12 mouse cellular contexts compared by ENCODE assay signal in the genomic region with DNA sequence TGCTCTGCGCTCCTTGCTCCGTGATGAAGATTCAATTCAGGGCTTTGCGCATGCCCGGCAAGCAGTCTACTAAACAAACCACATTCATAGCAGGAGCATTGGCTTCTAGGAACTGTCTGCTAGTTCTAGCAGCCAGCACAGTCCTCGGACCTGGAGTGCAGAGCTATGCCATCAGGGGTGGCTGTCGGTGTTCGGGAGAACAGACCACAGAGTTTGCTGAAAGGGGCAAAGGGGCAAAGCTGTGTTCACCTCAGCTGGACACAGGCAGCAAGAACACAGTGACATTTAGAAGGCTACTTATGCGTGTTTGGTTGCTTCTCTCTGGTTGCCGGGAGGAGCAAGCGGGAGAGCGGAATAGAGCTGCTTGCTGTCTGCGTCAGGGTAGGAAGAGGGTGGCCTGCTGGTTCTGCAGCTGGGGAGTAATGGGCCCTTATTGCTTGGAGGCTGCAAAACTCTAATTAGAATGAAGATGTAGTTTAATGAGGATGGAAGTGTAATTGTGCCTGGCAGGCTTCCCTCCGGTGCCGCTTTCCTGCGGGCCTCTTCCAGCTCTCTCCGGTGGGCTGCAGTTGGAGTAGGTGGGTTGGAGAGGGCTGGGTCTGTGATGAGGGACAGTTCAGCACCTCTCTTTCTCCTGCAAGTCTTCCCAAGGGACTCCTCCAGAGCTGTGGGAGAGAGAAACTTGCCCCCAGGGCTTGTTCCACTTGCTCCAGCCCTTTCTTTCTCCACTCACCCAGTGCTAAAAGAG. TPM values are rescaled to one million over a fixed set of nuclear protein-coding genes. Genes with fewer than 3 reads are reported as not detected.
A peak's percentile ranks its signal among the peaks of the same experiment; 100 is the strongest.
DNase-seq lines count a peak whose midpoint lies in the region; TF ChIP-seq lines count a peak whose summit lies in the region.
"Had no signal": no experiment of that assay in that cellular context is flagged by ENCODE, and none has a peak within 500 bp of the region (broad histone marks: within the 10 kb centered on the region; RNA-seq: fewer than 3 reads in every experiment).

No protein-coding gene starts in this region.

- H3K27me3 ChIP-seq in kidney, adult 2 months (replicated peaks; ENCODE audit: control insufficient read depth, insufficient read depth, low read length), result no peaks in the 10 kb centered on the region
- H3K27me3 ChIP-seq: liver, embryonic 15.5 days had no signal

- H3K36me3 ChIP-seq in kidney, adult 2 months (ENCODE audit: control insufficient read depth, insufficient read depth, low read length), result no peaks in the 10 kb centered on the region
- H3K36me3 ChIP-seq: heart, embryonic 13.5 days; liver, embryonic 15.5 days had no signal

- H3K4me1 ChIP-seq in kidney, adult 2 months (ENCODE audit: control insufficient read depth, insufficient read depth, low read length), result no peaks in the 10 kb centered on the region
- H3K4me1 ChIP-seq: heart, embryonic 13.5 days; liver, embryonic 15.5 days had no signal

- intact Hi-C loops in left cerebral cortex, postnatal 36 days (cut with DNase I), result no loop called here
- intact Hi-C loops in heart, postnatal 10 days (cut with DNase I), result no loop called here

- peak; percentile 28 to 29 for DNase-seq in cerebellum, postnatal 14 days
- DNase-seq in cerebellum, adult 9-11 months, result no peak
- DNase-seq in right cerebral cortex, adult 18-20 months, result peak; percentile 50
- DNase-seq in right cerebral cortex, postnatal 14 days, result no peak
- DNase-seq in left cerebral cortex, postnatal 36 days (ENCODE audit: low spot score in 2 of 2), result peak; percentile 23 to 45
- no peak for DNase-seq in heart, postnatal 10 days
- no peak for DNase-seq in kidney, adult 2 months
- DNase-seq in spleen, postnatal 10 days (ENCODE audit: low spot score in 2 of 2), result no peak
- DNase-seq: adrenal gland, adult 8-10 months had no signal

- no peak for TF ChIP-seq POLR2A in kidney, adult 2 months (IDR thresholded peaks at IDR 0.05; ENCODE audit: low read depth, low read length)

- no peak for TF ChIP-seq CTCF in kidney, adult 2 months (conservative IDR thresholded peaks at IDR 0.05; ENCODE audit: insufficient read depth, insufficient read length, low read depth, low read length)

- no peak overlapping the region for H3K27ac ChIP-seq in kidney, adult 2 months (ENCODE audit: insufficient read depth, low read depth, low read length)
- H3K27ac ChIP-seq: heart, embryonic 13.5 days; liver, embryonic 15.5 days; stomach, postnatal 0 days had no signal

- WGBS in kidney, adult 2 months, result 64% methylated on average over 16 of the region's 16 CpGs

- H3K4me3 ChIP-seq in kidney, adult 2 months (ENCODE audit: insufficient read depth, low read depth, low read length), result no peak overlapping the region
- H3K4me3 ChIP-seq: heart, embryonic 13.5 days; liver, embryonic 15.5 days had no signal

RNA-seq across cellular contexts. Expression of a gene that starts 52.5 kb away (rescaled TPM):
- total RNA-seq in left cerebral cortex, postnatal 36 days (2021), result 10 to 100 TPM in 1 of 2 experiments, 1 to 10 TPM in 1; 6.0 to 10.8 TPM
- total RNA-seq in heart, postnatal 10 days (2021), result 10 to 100 TPM; 66.0 to 68.1 TPM
- 45.1 and 46.6 TPM in 2 replicates for polyA plus RNA-seq in kidney, adult 2 months (2012; rRNA removed)

Comparison
In these comparisons a context has a peak if more than half of its experiments do, and no peak if none do; other contexts are left out.
1. DNase-seq: peak in cerebellum, postnatal 14 days (2 of 2), right cerebral cortex, adult 18-20 months (single experiment) and left cerebral cortex, postnatal 36 days (2 of 2); none in cerebellum, adult 9-11 months (single experiment), right cerebral cortex, postnatal 14 days (single experiment), heart, postnatal 10 days (0 of 2), kidney, adult 2 months (single experiment) and spleen, postnatal 10 days (0 of 2).
2. RNA of a gene that starts 52.5 kb away (total RNA-seq): 66.0 to 68.1 TPM in heart, postnatal 10 days; 6.0 to 10.8 TPM in left cerebral cortex, postnatal 36 days; every median in the first group is over 4 times any median in the second.